Mouse (Mus musculus): ENCODE measurements around the gene Lgals7. TPM values are rescaled to one million over a fixed set of nuclear protein-coding genes. Genes with fewer than 3 reads are reported as not detected.
A peak's percentile ranks its signal among the peaks of the same experiment; 100 is the strongest.

Gene Lgals7
- polyA plus RNA-seq (2014; fragmentation: Nextera tagmentation; extraction: Ambion mirVana) = 1.7 and 2.7 TPM in 2 replicates

DNA sequence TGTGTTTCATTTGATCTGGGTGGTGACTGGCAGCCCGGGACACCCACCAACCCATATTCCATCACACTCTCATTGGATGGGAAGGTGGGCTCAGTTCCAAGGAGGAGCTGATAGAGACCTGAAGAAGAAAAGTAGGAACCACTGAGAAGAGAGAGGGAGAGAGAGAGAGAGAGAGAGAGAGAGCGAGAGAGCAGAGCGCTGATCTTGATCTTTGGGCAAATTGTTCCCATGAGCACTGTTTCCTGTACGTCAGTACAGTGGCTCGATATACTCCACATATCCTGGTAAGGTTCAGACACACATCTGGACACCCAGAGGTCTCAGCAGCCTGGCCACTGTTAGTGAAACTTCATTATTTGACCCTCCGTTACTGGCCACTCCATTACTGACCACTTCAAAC is at the start of gene Lgals7:
TSS of gene Lgals7 (plus strand) at position 314 of the 400 bp plus-strand sequence.
- no peak within 1 kb of the TSS for H3K4me3 ChIP-seq (ENCODE audit: low read depth, low read length)
- H3K27ac ChIP-seq (ENCODE audit: low read depth, low read length) = no peak within 1 kb of the TSS
- no peaks in the 10 kb centered on the region for H3K4me1 ChIP-seq (replicated peaks; ENCODE audit: control insufficient read depth, insufficient read depth, low read length)
- H3K4me2 ChIP-seq (replicated peaks; ENCODE audit: low read depth, low read length) = no peak within 1 kb of the TSS
- no peak for ATAC-seq (ENCODE audit: low FRiP score)
- no peaks in the 10 kb centered on the region for H3K9me3 ChIP-seq (ENCODE audit: control insufficient read depth, low read length)
- WGBS = 90% methylated on average over 6 of the region's 6 CpGs
- no peaks in the 10 kb centered on the region for H3K36me3 ChIP-seq (ENCODE audit: control insufficient read depth, insufficient read depth, low read length)
- H3K9ac ChIP-seq (ENCODE audit: low read depth, low read length) = 0 out of 2 replicates have a peak within 1 kb of the TSS, but pooled peaks have one; percentile 15
- H3K27me3 ChIP-seq (ENCODE audit: control insufficient read depth, insufficient read depth, low read length) = no peaks in the 10 kb centered on the region
- no peak for DNase-seq (ENCODE audit: low spot score)

DNA sequence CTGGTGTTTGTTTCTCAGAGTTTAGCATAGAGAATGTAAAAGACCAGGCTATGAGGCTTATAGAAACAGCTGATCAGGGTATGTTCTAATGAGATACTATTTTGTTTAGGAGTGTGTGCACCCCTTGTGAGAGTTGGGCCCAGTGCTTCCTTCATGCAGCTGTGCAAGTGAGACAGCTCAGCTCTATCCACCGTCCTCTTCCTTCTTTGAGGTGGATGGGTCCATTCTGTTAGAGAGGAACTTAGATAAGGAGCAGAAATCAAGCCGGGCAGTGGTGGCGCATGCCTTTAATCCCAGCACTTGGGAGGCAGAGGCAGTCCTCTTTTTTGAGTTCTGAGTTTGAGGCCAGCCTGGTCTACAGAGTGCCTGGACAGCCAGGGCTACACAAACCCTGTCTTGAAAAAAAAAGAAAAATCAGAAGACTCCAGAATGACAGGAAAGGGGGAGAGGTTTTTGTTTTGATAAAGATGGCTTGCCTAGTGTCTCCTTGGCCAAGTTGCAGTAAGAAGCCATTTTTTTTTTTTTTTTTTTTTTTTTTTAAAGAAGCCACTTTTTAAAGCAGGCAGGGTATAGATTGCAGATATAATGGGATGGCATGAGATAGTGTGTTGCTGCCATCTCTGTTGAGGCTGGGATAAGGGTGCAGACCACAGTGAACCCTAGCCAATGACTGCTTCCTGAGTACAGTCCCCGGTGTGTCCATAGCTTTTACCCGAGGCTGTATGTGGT is 49.2 kb upstream of the Lgals7 start:
- Histone ChIP-seq H3K27ac (ENCODE audit: low read depth, low read length) (no peak overlapping the region), H3K36me3 (ENCODE audit: control insufficient read depth, insufficient read depth, low read length) (peaks cover 42% of the 10 kb centered on the region), H3K4me3 (ENCODE audit: low read depth, low read length) (no peak overlapping the region), H3K4me2 (replicated peaks; ENCODE audit: low read depth, low read length) (no peak overlapping the region), H3K27me3 (ENCODE audit: control insufficient read depth, insufficient read depth, low read length) (no peaks in the 10 kb centered on the region), H3K9ac (ENCODE audit: low read depth, low read length) (no peak overlapping the region), H3K9me3 (ENCODE audit: control insufficient read depth, low read length) (no peaks in the 10 kb centered on the region), H3K4me1 (replicated peaks; ENCODE audit: control insufficient read depth, insufficient read depth, low read length) (peaks cover 24% of the 10 kb centered on the region)
- ATAC-seq (ENCODE audit: low FRiP score) (no peak), DNase-seq (ENCODE audit: low spot score) (no peak)
- WGBS = 93% methylated on average over 5 of the region's 5 CpGs

DNA sequence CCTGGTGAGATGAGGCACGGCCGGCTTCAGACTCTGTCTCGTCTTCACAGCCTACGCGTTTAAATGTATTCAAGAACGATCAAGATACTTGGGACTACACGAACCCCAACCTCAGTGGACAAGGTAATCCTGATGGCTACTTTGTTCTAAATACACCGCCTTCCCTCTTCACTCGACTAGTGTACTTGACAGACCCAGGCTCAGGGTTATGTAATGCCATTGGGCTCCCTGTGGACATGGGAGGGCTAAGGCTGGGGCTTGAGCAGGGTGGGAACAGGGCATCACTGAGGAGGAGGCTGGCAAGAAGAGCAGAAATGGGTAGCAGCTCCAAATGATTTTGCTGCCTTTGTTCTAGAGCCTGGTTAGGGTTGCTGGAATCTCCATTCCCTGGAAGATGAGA is 48.4 kb upstream of the Lgals7 start:
- DNase-seq (ENCODE audit: low spot score) (no peak), ATAC-seq (ENCODE audit: low FRiP score) (no peak)
- Histone ChIP-seq H3K9ac (ENCODE audit: low read depth, low read length) (no peak overlapping the region), H3K4me3 (ENCODE audit: low read depth, low read length) (no peak overlapping the region), H3K36me3 (ENCODE audit: control insufficient read depth, insufficient read depth, low read length) (peaks cover 46% of the 10 kb centered on the region), H3K4me1 (replicated peaks; ENCODE audit: control insufficient read depth, insufficient read depth, low read length) (peaks cover 31% of the 10 kb centered on the region), H3K27ac (ENCODE audit: low read depth, low read length) (no peak overlapping the region), H3K4me2 (replicated peaks; ENCODE audit: low read depth, low read length) (no peak overlapping the region), H3K27me3 (ENCODE audit: control insufficient read depth, insufficient read depth, low read length) (no peaks in the 10 kb centered on the region), H3K9me3 (ENCODE audit: control insufficient read depth, low read length) (no peaks in the 10 kb centered on the region)
- WGBS = 95% methylated on average over 9 of the region's 9 CpGs

DNA sequence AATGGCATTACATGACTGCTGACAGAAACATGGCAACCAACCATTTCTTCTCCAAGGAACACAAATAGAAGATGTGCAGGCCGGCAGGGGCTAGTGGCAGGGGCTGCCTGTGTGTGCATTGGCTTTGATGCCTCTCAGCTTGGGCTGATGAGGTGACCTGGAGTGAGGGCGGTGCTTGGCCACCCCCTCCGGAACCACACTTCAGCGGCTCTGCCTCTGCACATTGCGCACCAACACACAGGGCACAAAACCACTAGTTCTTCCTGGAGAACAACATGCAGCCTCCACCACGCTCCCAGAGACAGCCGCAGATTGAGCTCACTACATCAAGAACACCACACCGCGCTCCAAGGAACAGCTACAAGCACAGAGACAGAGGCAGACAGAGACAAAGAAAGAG is 47.5 kb upstream of the Lgals7 start:
- no peak overlapping the region; the same call in 1 of the 2 replicates for H3K27ac ChIP-seq (ENCODE audit: low read depth, low read length)

DNA sequence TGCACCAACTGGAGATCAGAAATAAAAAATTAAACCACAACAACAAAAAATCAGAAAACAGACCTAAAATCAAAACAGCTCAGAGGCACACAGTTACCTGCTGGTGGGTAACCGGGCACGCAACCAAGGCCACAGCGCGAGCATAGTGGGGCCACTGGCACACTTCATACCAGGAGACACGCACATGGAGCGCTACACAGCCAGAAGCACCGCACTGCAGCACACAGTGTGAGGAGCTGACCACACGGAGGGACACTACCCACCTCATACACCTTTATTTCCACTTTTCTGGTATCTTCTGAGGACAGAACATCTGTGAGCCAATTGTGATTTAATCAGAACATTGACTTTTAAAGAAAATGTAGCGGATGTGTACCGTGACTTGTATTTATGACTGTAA is 46.7 kb upstream of the Lgals7 start:
- Histone ChIP-seq H3K4me1 (replicated peaks; ENCODE audit: control insufficient read depth, insufficient read depth, low read length) (peaks cover 31% of the 10 kb centered on the region), H3K9me3 (ENCODE audit: control insufficient read depth, low read length) (no peaks in the 10 kb centered on the region), H3K36me3 (ENCODE audit: control insufficient read depth, insufficient read depth, low read length) (peaks cover 55% of the 10 kb centered on the region), H3K4me2 (replicated peaks; ENCODE audit: low read depth, low read length) (no peak overlapping the region), H3K4me3 (ENCODE audit: low read depth, low read length) (no peak overlapping the region), H3K27ac (ENCODE audit: low read depth, low read length) (no peak overlapping the region), H3K27me3 (ENCODE audit: control insufficient read depth, insufficient read depth, low read length) (no peaks in the 10 kb centered on the region), H3K9ac (ENCODE audit: low read depth, low read length) (no peak overlapping the region)
- DNase-seq (ENCODE audit: low spot score) = no peak
- WGBS = 92% methylated on average over 10 of the region's 10 CpGs
- ATAC-seq (ENCODE audit: low FRiP score) = no peak

More for the DNA sequence above, 47.5 kb upstream of the Lgals7 start:
- Histone ChIP-seq H3K9me3 (ENCODE audit: control insufficient read depth, low read length) (no peaks in the 10 kb centered on the region), H3K27me3 (ENCODE audit: control insufficient read depth, insufficient read depth, low read length) (no peaks in the 10 kb centered on the region), H3K9ac (ENCODE audit: low read depth, low read length) (no peak overlapping the region), H3K4me1 (replicated peaks; ENCODE audit: control insufficient read depth, insufficient read depth, low read length) (peaks cover 31% of the 10 kb centered on the region), H3K4me3 (ENCODE audit: low read depth, low read length) (no peak overlapping the region), H3K4me2 (replicated peaks; ENCODE audit: low read depth, low read length) (no peak overlapping the region), H3K36me3 (ENCODE audit: control insufficient read depth, insufficient read depth, low read length) (peaks cover 50% of the 10 kb centered on the region)
- WGBS = 85% methylated on average over 9 of the region's 9 CpGs
- DNase-seq (ENCODE audit: low spot score) = no peak
- ATAC-seq (ENCODE audit: low FRiP score) = no peak

DNA sequence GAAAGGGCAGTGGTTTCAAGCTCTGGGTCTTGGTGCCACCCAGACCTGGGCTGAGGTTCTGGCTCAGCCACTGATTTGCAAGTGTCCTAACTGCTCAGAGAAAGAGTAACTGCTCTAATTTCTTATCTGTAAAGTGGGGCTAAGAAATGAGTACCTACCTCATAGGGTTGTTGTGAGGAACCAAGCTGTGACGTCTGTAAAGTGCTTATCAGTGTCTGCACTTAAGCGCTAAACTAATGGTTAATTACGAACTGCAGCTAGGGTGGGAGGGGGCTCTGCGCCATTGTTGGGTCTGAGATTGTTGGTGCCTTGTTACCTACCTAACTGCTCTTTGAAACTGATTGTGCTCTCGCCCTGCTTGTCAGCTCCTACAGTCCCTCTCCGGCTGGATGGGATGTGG is 46.1 kb upstream of the Lgals7 start:
- no peaks in the 10 kb centered on the region for H3K9me3 ChIP-seq (ENCODE audit: control insufficient read depth, low read length)
- WGBS = 80% methylated on average over 6 of the region's 6 CpGs
- H3K36me3 ChIP-seq (ENCODE audit: control insufficient read depth, insufficient read depth, low read length) = peaks cover 59% of the 10 kb centered on the region
- no peaks in the 10 kb centered on the region for H3K27me3 ChIP-seq (ENCODE audit: control insufficient read depth, insufficient read depth, low read length)
- no peak overlapping the region for H3K4me3 ChIP-seq (ENCODE audit: low read depth, low read length)
- no peak overlapping the region for H3K9ac ChIP-seq (ENCODE audit: low read depth, low read length)
- ATAC-seq (ENCODE audit: low FRiP score) (no peak), DNase-seq (ENCODE audit: low spot score) (no peak)
- H3K4me2 ChIP-seq (replicated peaks; ENCODE audit: low read depth, low read length) = no peak overlapping the region
- no peak overlapping the region for H3K27ac ChIP-seq (ENCODE audit: low read depth, low read length)
- H3K4me1 ChIP-seq (replicated peaks; ENCODE audit: control insufficient read depth, insufficient read depth, low read length) = peaks cover 28% of the 10 kb centered on the region

DNA sequence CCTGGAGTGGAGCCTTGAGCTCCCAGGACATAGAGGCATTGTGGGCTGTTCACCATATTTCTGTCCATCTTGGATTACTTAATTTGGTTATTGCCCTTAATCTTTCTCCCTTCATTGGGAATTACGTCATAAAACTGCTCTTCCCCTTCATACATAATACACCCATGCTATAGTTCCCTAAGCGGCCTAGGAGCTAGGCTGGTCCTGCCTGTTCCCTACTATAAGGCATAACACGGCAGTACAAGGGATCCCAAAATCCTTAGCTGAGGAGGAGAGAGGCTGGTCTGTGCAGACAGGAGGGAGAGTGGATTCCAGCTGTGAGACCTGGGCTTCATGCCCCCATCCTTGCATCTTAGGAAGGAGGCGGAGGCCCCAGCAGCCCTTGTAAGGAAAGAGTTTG is 45.7 kb upstream of the Lgals7 start:
- no peak overlapping the region for H3K27ac ChIP-seq (ENCODE audit: low read depth, low read length)
- H3K4me2 ChIP-seq (replicated peaks; ENCODE audit: low read depth, low read length) = no peak overlapping the region
- peaks cover 27% of the 10 kb centered on the region for H3K4me1 ChIP-seq (replicated peaks; ENCODE audit: control insufficient read depth, insufficient read depth, low read length)
- no peak for ATAC-seq (ENCODE audit: low FRiP score)
- WGBS = 87% methylated on average over 4 of the region's 4 CpGs
- no peaks in the 10 kb centered on the region for H3K9me3 ChIP-seq (ENCODE audit: control insufficient read depth, low read length)
- H3K9ac ChIP-seq (ENCODE audit: low read depth, low read length) = no peak overlapping the region
- H3K4me3 ChIP-seq (ENCODE audit: low read depth, low read length) = no peak overlapping the region
- H3K36me3 ChIP-seq (ENCODE audit: control insufficient read depth, insufficient read depth, low read length) = peaks cover 59% of the 10 kb centered on the region
- DNase-seq (ENCODE audit: low spot score) = no peak
- no peaks in the 10 kb centered on the region for H3K27me3 ChIP-seq (ENCODE audit: control insufficient read depth, insufficient read depth, low read length)

DNA sequence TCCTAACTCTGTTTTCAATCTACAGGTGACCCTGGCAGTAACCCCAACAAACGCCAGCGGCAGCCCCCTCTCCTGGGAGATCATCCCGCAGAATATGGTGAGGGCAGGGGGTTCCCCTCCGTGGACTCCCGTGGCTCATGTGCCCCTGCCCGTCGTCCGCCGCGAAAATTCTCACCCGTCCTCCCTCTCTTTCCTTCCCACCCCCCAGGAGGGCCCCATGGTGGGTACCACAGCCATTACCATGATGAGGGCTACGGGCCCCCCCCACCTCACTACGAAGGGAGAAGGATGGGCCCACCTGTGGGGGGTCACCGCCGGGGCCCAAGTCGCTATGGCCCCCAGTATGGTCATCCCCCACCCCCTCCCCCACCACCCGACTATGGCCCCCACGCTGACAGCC is 45.2 kb upstream of the Lgals7 start:
- Histone ChIP-seq H3K9ac (ENCODE audit: low read depth, low read length) (no peak overlapping the region), H3K4me2 (replicated peaks; ENCODE audit: low read depth, low read length) (no peak overlapping the region), H3K9me3 (ENCODE audit: control insufficient read depth, low read length) (no peaks in the 10 kb centered on the region), H3K27me3 (ENCODE audit: control insufficient read depth, insufficient read depth, low read length) (no peaks in the 10 kb centered on the region), H3K36me3 (ENCODE audit: control insufficient read depth, insufficient read depth, low read length) (peaks cover 54% of the 10 kb centered on the region), H3K4me1 (replicated peaks; ENCODE audit: control insufficient read depth, insufficient read depth, low read length) (peaks cover 22% of the 10 kb centered on the region), H3K4me3 (ENCODE audit: low read depth, low read length) (no peak overlapping the region), H3K27ac (ENCODE audit: low read depth, low read length) (no peak overlapping the region)
- no peak for ATAC-seq (ENCODE audit: low FRiP score)
- no peak for DNase-seq (ENCODE audit: low spot score)
- WGBS = 81% methylated on average over 17 of the region's 18 CpGs

DNA sequence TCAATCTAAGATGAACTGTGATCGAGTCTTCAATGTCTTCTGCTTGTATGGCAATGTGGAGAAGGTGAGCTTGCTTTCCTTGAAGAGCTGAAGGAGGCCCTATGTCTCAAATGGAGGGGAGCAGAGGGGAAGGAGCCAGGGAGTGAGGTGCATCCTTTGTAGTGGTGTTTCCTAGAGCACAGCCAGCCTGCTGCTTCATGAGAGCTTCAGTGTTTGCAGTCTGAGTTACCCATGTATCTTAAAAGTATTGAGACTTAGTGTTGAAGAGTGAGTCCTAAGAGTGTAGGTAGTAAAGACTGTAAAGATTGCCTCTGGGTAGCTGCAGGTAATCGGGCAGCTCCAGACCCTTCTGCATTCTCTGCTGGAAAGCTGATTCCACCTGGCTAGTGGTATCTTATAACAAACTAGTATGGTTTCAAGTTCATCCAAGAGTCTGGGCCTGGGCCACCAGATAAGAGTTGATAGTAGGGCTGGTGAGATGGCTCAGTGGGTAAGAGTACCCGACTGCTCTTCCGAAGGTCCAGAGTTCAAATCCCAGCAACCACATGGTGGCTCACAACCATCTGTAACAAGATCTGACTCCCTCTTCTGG is 44.7 kb upstream of the Lgals7 start:
- no peak for DNase-seq (ENCODE audit: low spot score)
- Histone ChIP-seq H3K4me3 (ENCODE audit: low read depth, low read length) (no peak overlapping the region), H3K4me1 (replicated peaks; ENCODE audit: control insufficient read depth, insufficient read depth, low read length) (peaks cover 21% of the 10 kb centered on the region), H3K9ac (ENCODE audit: low read depth, low read length) (no peak overlapping the region), H3K9me3 (ENCODE audit: control insufficient read depth, low read length) (no peaks in the 10 kb centered on the region), H3K4me2 (replicated peaks; ENCODE audit: low read depth, low read length) (no peak overlapping the region), H3K36me3 (ENCODE audit: control insufficient read depth, insufficient read depth, low read length) (peaks cover 51% of the 10 kb centered on the region), H3K27me3 (ENCODE audit: control insufficient read depth, insufficient read depth, low read length) (no peaks in the 10 kb centered on the region), H3K27ac (ENCODE audit: low read depth, low read length) (no peak overlapping the region)
- no peak for ATAC-seq (ENCODE audit: low FRiP score)
- WGBS = 82% methylated on average over 4 of the region's 4 CpGs

Data from hindbrain, embryonic 11.5 days (tissue).